Mouse (Mus musculus) ovary, adult 10 weeks (tissue): ENCODE data around the gene Drc7. TPM values are rescaled to one million over a fixed set of nuclear protein-coding genes. Genes with fewer than 3 reads are reported as not detected.

Source experiments
- polyA plus RNA-seq: library from polyadenylated mRNA; stranded (reverse); fragments of 350-450 nt; fragmentation: Illumina TruSeq; extraction: RNeasy Lipid Tissue Mini Kit (QIAGEN cat#74804); gene quantifications from one replicate; pipeline ENCODE4 v1.2.3, GENCODE M21; 2014

Gene Drc7
- polyA plus RNA-seq: 0.46 TPM

DNA sequence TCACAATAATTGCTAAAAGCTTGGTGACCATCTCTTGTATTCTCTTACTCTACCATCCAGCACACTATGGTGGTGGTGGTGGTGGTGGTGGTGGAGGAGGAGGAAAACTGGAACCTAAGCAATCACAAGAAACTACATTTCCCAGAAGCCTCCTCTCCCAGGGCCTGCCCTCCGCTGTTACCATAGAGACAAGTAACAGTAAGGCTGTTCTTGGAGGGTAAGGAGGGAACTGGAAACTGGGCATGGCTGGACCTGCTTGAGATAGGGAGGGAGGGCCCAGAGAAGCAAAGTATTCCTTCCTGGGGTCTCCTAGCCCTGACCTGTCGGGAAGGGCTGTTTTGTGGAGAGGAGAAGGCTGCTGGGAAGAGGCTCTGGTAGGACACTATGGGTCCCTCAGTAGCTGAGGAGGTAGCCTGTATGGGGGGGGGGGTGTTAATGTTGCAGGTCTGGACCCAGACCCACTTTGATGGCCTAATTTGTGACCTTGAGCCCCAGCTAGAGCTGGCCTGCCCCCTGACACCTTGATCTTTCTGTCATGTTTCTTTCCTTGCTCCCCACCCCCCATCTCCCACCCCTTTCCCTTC lies at the start of gene Drc7:
TSS of gene Drc7 (plus strand) at position 177 of the 584 bp plus-strand sequence.

DNA sequence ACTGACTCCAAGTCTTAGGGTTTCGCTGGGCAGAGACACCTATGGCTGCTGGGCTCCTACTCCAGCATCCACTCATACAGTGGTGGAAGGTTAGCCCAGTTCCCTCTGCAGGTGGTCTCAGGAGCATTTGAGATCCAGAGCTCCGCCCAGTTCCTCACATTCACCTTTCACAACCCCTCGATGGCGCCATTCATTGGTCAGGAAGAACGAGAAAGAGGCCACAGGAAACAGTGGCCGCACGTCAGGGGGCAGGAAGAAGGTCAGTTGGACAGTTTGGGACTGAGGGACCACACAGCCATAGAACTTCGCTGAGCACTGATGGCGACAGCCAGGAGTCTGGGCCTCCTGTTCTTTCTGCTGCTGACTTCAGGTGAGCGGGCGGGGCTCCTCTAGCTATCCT lies 37.5 kb upstream of the Drc7 start, which contains the start of gene Adgrg3:
TSS of gene Adgrg3 (plus strand) at position 242 of the 400 bp plus-strand sequence.

DNA sequence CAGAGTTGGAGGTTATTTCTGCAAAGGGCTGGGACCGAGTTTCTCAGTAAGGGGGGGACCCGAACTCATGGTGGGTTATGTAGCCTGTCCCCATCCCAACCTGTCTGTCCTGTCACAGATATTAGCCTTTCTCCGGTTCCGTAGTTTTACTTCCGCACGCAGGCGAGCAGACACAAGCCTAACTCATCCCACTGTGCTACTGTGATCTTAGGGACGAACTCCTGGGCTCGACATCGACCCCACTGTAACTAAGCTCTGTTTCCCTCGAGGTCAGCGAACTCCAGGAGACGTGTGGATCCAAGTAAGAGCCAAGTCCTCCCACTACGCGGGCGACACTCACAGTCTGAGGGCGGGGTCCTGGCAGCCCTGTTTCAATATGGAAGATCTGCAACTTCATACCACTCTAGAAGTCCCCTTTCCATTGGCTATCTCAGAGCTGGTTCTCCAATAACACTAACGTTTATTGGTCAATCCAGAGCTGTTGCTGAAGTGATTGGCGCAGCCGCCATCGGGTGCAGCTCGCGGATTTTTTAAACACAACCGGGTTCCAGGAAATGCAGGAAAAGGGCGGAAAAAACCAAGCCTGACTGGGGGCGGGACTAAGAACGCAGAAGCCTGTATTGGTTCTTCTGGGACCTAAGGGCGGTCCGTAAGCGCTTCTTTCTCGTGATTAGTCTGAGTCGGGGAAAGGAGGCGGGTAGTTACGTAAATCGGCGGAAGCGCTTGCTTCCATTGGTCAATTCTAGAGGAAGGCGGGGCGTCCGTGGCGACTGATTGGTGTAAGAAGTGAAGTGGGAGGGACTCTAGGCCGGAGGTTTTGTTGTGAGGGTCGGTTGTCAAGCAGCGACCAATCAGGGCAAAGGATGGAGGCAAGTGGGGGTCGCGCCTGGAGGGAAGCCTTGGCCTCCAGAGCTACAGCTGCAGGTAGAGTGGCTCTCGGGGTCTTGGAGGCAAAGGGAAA lies 25.8 kb downstream of the Drc7 start, which contains the start of gene Katnb1:
TSS of gene Katnb1 (plus strand) at position 806 of the 961 bp plus-strand sequence.

Other genes with a start within 250 kb of the Drc7 start
- gene Ccl17, start 244.7 kb upstream of the Drc7 start, polyA plus RNA-seq: not detected
- 5.0 TPM for gene Coq9, start 216.8 kb upstream of the Drc7 start, polyA plus RNA-seq
- 1.9 TPM for gene Ciapin1, start 216.7 kb upstream of the Drc7 start, polyA plus RNA-seq
- gene Polr2c, start 197.7 kb upstream of the Drc7 start, polyA plus RNA-seq: 2.4 TPM
- gene Dok4, start 178.8 kb upstream of the Drc7 start, polyA plus RNA-seq: 1.4 TPM
- gene Ccdc102a, start 137.0 kb upstream of the Drc7 start, polyA plus RNA-seq: 0.31 TPM
- gene Adgrg5, start 131.4 kb upstream of the Drc7 start, polyA plus RNA-seq: not detected
- gene Adgrg1, start 80.4 kb upstream of the Drc7 start, polyA plus RNA-seq: 9.6 TPM
- 0.51 TPM for gene Adgrg3, start 37.4 kb upstream of the Drc7 start, polyA plus RNA-seq
- not detected for gene Katnb1, start 26.1 kb downstream of the Drc7 start, polyA plus RNA-seq
- gene Kifc3, start 147.7 kb downstream of the Drc7 start, polyA plus RNA-seq: 1.9 TPM